Mouse (Mus musculus) ES-Bruce4 (cell line): Measurements from ENCODE around the gene Vgll4.

Source experiments
- CTCF ChIP-seq: IDR thresholded peaks from one replicate; pipeline ENCODE4 v1.8.1; 2011; ENCODE audit warnings: low read depth, low read length
- EP300 ChIP-seq: IDR thresholded peaks from 2 replicates; pipeline ENCODE4 v1.6.1; 2011; ENCODE audit warnings: low read depth, low read length; ENCODE audit not compliant: insufficient read depth
- POLR2A ChIP-seq: IDR thresholded peaks from one replicate; pipeline ENCODE4 v1.8.1; 2011; ENCODE audit warnings: low read length; ENCODE audit not compliant: insufficient read depth

DNA sequence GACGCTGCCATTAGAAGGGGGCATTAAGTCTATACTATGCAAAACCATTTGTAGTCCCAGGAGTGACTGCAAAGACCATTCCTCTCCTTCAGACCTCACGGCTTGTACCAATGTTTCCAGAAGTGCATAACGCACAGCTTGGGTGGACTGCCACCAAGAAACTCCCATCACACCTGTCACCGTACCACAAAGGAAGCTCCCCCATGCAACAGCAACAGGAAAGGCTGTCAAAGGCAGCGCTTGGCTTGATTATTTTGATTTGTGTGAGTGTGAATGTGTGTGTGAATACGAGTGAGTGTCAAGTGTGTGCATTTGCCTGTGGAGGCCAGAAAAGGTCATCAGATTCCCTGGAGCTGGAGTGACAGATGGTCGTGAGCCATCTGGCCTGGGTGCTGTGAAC, 74.6 kb downstream of the Vgll4 start:
- TF ChIP-seq CTCF (no peak), POLR2A (no peak), EP300 (no peak)
